Mouse (Mus musculus): Measurements from ENCODE around the gene Il2ra. TPM values are rescaled to one million over a fixed set of nuclear protein-coding genes. Genes with fewer than 3 reads are reported as not detected.

Gene Il2ra
- polyA plus RNA-seq, 1 experiment from 2014 or later = 0.23 TPM

GRCm38 (mm10) chr2:11654990-11655931, 12.7 kb downstream of the Il2ra start:
- no peak overlapping the region for H3K4me3 ChIP-seq (ENCODE audit: low read depth, low read length)
- no peak overlapping the region for H3K4me2 ChIP-seq (ENCODE audit: low read depth, low read length)
- no peak for TF ChIP-seq EP300 (IDR thresholded peaks at IDR 0.05; ENCODE audit: low read depth)
- TF ChIP-seq CTCF (IDR thresholded peaks at IDR 0.05; ENCODE audit: low read depth) = no peak
- ATAC-seq (no peak), DNase-seq (no peak)
- no peak overlapping the region for H3K27ac ChIP-seq (ENCODE audit: low read depth)
- WGBS (ENCODE audit: insufficient replicate concordance) = 44% methylated on average over 9 of the region's 9 CpGs
- H3K9me3 ChIP-seq (ENCODE audit: low read length) = no peaks in the 10 kb centered on the region
- H3K9ac ChIP-seq (replicated peaks) = no peak overlapping the region
- H3K4me1 ChIP-seq (ENCODE audit: insufficient read depth) = no peaks in the 10 kb centered on the region; the same call in 1 of the 2 replicates
- H3K27me3 ChIP-seq (ENCODE audit: insufficient read depth, low read length) = no peaks in the 10 kb centered on the region
- no peaks in the 10 kb centered on the region for H3K36me3 ChIP-seq (replicated peaks; ENCODE audit: insufficient read depth, low read length)

GRCm38 (mm10) chr2:11657581-11657980, 15.0 kb downstream of the Il2ra start:
- Histone ChIP-seq H3K4me2 (ENCODE audit: low read depth, low read length) (no peak overlapping the region), H3K4me3 (ENCODE audit: low read depth, low read length) (no peak overlapping the region), H3K4me1 (ENCODE audit: insufficient read depth) (no peaks in the 10 kb centered on the region; the same call in 1 of the 2 replicates), H3K9me3 (ENCODE audit: low read length) (no peaks in the 10 kb centered on the region), H3K27me3 (ENCODE audit: insufficient read depth, low read length) (no peaks in the 10 kb centered on the region), H3K36me3 (replicated peaks; ENCODE audit: insufficient read depth, low read length) (no peaks in the 10 kb centered on the region), H3K9ac (replicated peaks) (no peak overlapping the region), H3K27ac (ENCODE audit: low read depth) (no peak overlapping the region)
- DNase-seq (no peak), ATAC-seq (no peak)
- WGBS (ENCODE audit: insufficient replicate concordance) = 46% methylated on average over 2 of the region's 2 CpGs
- TF ChIP-seq CTCF (IDR thresholded peaks at IDR 0.05; ENCODE audit: low read depth) (no peak), EP300 (IDR thresholded peaks at IDR 0.05; ENCODE audit: low read depth) (no peak)

GRCm38 (mm10) chr2:11659263-11659662, 16.7 kb downstream of the Il2ra start:
- ATAC-seq (no peak), DNase-seq (no peak)
- WGBS (ENCODE audit: insufficient replicate concordance) = 24% methylated on average over 2 of the region's 2 CpGs
- H3K9ac ChIP-seq (replicated peaks) = no peak overlapping the region
- H3K9me3 ChIP-seq (ENCODE audit: low read length) = no peaks in the 10 kb centered on the region
- H3K4me3 ChIP-seq (ENCODE audit: low read depth, low read length) = no peak overlapping the region
- no peaks in the 10 kb centered on the region for H3K36me3 ChIP-seq (replicated peaks; ENCODE audit: insufficient read depth, low read length)
- TF ChIP-seq EP300 (IDR thresholded peaks at IDR 0.05; ENCODE audit: low read depth) (no peak), CTCF (IDR thresholded peaks at IDR 0.05; ENCODE audit: low read depth) (no peak)
- no peaks in the 10 kb centered on the region for H3K27me3 ChIP-seq (ENCODE audit: insufficient read depth, low read length)
- no peaks in the 10 kb centered on the region for H3K4me1 ChIP-seq (ENCODE audit: insufficient read depth)
- H3K4me2 ChIP-seq (ENCODE audit: low read depth, low read length) = no peak overlapping the region
- no peak overlapping the region for H3K27ac ChIP-seq (ENCODE audit: low read depth)

- TF ChIP-seq EP300 (IDR thresholded peaks at IDR 0.05; ENCODE audit: low read depth) = no peak
- TF ChIP-seq CTCF (IDR thresholded peaks at IDR 0.05; ENCODE audit: low read depth) = no peak
- Histone ChIP-seq H3K9ac (replicated peaks) (no peak overlapping the region), H3K36me3 (replicated peaks; ENCODE audit: insufficient read depth, low read length) (no peaks in the 10 kb centered on the region), H3K4me3 (ENCODE audit: low read depth, low read length) (no peak overlapping the region), H3K27me3 (ENCODE audit: insufficient read depth, low read length) (no peaks in the 10 kb centered on the region), H3K4me1 (ENCODE audit: insufficient read depth) (no peaks in the 10 kb centered on the region), H3K4me2 (ENCODE audit: low read depth, low read length) (no peak overlapping the region), H3K27ac (ENCODE audit: low read depth) (peak overlapping the region; percentile 64), H3K9me3 (ENCODE audit: low read length) (no peaks in the 10 kb centered on the region)
- ATAC-seq = no peak
- no peak for DNase-seq
- WGBS (ENCODE audit: insufficient replicate concordance) = 65% methylated on average over 6 of the region's 6 CpGs
Measured at GRCm38 (mm10) chr2:11662143-11662906, 19.7 kb downstream of the Il2ra start.

GRCm38 (mm10) chr2:11662907-11663230, 20.3 kb downstream of the Il2ra start:
- H3K27ac ChIP-seq (ENCODE audit: low read depth) = peak overlapping the region; percentile 34; the same call in 1 of the 2 replicates
- no peaks in the 10 kb centered on the region for H3K4me1 ChIP-seq (ENCODE audit: insufficient read depth)
- DNase-seq (no peak), ATAC-seq (no peak)
- H3K36me3 ChIP-seq (replicated peaks; ENCODE audit: insufficient read depth, low read length) = no peaks in the 10 kb centered on the region
- TF ChIP-seq CTCF (IDR thresholded peaks at IDR 0.05; ENCODE audit: low read depth) (no peak), EP300 (IDR thresholded peaks at IDR 0.05; ENCODE audit: low read depth) (no peak)
- H3K4me3 ChIP-seq (ENCODE audit: low read depth, low read length) = no peak overlapping the region
- H3K27me3 ChIP-seq (ENCODE audit: insufficient read depth, low read length) = no peaks in the 10 kb centered on the region
- 87% methylated on average over 1 of the region's 1 CpGs for WGBS (ENCODE audit: insufficient replicate concordance)
- H3K9me3 ChIP-seq (ENCODE audit: low read length) = no peaks in the 10 kb centered on the region
- H3K4me2 ChIP-seq (ENCODE audit: low read depth, low read length) = no peak overlapping the region
- no peak overlapping the region for H3K9ac ChIP-seq (replicated peaks)

- peak; percentile 92 for ATAC-seq
Measured at GRCm38 (mm10) chr2:11663961-11664360, 21.4 kb downstream of the Il2ra start.

More at GRCm38 (mm10) chr2:11663961-11664360, 21.4 kb downstream of the Il2ra start:
- Histone ChIP-seq H3K4me3 (ENCODE audit: low read depth, low read length) (peak overlapping the region; percentile 13; the same call in 1 of the 2 replicates), H3K36me3 (replicated peaks; ENCODE audit: insufficient read depth, low read length) (no peaks in the 10 kb centered on the region), H3K9me3 (ENCODE audit: low read length) (no peaks in the 10 kb centered on the region), H3K27ac (ENCODE audit: low read depth) (peak overlapping the region; percentile 34; the same call in 1 of the 2 replicates), H3K4me1 (ENCODE audit: insufficient read depth) (no peaks in the 10 kb centered on the region), H3K27me3 (ENCODE audit: insufficient read depth, low read length) (no peaks in the 10 kb centered on the region), H3K4me2 (ENCODE audit: low read depth, low read length) (peak overlapping the region; percentile 64), H3K9ac (replicated peaks) (0 out of 2 replicates have a peak overlapping the region, but pooled peaks have one; percentile 12)
- TF ChIP-seq CTCF (IDR thresholded peaks at IDR 0.05; ENCODE audit: low read depth) (peak; percentile 92), EP300 (IDR thresholded peaks at IDR 0.05; ENCODE audit: low read depth) (no peak)
- WGBS (ENCODE audit: insufficient replicate concordance) = 2% methylated on average over 10 of the region's 10 CpGs
- peak; percentile 83 for DNase-seq
